Mouse (Mus musculus): ENCODE results near the gene Maml2.

DNA sequence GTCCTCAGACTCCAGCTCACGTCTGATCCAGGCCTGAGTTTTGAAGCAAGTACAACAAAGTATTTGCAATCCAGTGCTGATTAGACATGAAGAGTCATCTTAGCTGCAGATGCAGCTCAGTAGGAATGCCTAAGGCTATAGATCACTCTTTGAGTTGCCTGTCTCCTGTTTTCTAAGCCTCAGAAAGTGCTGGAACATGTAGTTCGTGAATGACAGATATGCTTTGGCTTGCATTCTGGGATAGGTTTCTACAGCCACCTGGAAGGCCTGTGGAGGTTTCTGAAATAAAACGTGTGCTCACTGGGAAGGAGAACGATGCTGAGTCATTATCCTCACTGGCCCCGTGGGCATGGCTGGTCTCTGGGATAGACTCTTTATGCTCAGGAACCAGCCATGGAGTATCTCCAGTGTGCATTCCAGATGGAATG lies 16.8 kb downstream of the Maml2 start:
- TF ChIP-seq CTCF (IDR thresholded peaks at IDR 0.05) (no peak), EP300 (IDR thresholded peaks at IDR 0.05) (no peak)

All from lung, postnatal 0 days (tissue).